Mouse (Mus musculus) left cerebral cortex, postnatal 36 days (tissue): Measurements from ENCODE around the gene Fopnl. TPM values are rescaled to one million over a fixed set of nuclear protein-coding genes. Genes with fewer than 3 reads are reported as not detected.

ENCODE experiments used
- DNase-seq, 2 experiments: peaks; one replicate each; pipeline ENCODE4 v3.0.0; 2021 to 2022; ENCODE audit warnings: low spot score in 2 of 2, mixed read lengths in 1 of 2
- intact Hi-C: fragments of 180-260 bp; cut with DNase I; formaldehyde crosslinking; loops from one replicate; pipeline ENCODE4 v1.15.1; 2025
- total RNA-seq, 2 experiments: library from RNA; stranded (reverse); gene quantifications; 2 replicates each; pipeline ENCODE4 v1.2.3; 2021

The Fopnl gene
- total RNA-seq, 2 experiments from 2014 or later = 51.6 to 54.0 TPM

- intact Hi-C loops = no loop called here
- no peak for DNase-seq
Observed at GRCm38 (mm10) chr16:14309833-14310232, 7.4 kb downstream of the Fopnl start.

- no peak for DNase-seq
- intact Hi-C loops = no loop called here
Observed at GRCm38 (mm10) chr16:14308245-14309073, 8.7 kb downstream of the Fopnl start.

DNA sequence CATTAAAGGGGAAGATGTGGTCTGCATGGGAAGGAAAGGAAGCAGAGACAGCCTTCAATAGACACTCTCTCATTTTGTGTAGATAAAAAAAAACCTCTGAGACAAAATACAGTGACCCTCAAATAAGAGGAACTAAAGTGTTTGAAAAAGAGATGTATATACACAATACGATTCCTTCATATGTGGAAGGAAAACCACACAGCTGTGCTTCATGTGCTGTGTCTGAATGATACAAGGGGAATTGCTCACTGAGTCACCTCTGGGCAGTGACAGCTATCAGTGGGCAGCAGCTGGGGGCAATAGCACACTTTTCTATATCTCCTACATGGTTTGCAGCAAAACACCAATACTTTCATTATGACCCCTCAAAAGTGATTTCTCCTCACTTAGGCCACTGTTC is 9.8 kb downstream of the Fopnl start:
- intact Hi-C loops = no loop called here
- no peak for DNase-seq

DNA sequence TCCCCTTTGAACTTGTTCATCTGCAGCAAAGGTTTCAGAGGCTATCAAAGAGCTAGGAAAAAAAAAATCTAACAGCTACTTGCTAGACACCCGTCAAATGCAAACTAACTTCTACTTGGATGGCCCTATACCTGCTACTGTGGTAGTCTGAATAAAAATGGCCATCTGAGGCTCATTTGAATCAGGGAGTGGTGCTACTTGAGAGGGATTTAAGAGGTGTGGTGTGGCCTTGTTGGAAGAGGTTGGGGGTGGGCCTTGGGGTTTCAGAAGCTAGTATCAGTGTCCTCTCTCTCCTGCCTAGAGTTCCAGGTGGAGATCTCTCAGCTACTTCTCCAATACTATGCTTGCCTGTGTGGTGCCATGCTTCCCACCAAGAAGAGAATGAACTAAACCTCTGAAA is 10.8 kb downstream of the Fopnl start:
- intact Hi-C loops = no loop called here

GRCm38 (mm10) chr16:14304791-14305190 is 12.4 kb downstream of the Fopnl start:
- DNase-seq = no peak
- intact Hi-C loops = no loop called here

More for the DNA sequence above, 10.8 kb downstream of the Fopnl start:
- DNase-seq = no peak

DNA sequence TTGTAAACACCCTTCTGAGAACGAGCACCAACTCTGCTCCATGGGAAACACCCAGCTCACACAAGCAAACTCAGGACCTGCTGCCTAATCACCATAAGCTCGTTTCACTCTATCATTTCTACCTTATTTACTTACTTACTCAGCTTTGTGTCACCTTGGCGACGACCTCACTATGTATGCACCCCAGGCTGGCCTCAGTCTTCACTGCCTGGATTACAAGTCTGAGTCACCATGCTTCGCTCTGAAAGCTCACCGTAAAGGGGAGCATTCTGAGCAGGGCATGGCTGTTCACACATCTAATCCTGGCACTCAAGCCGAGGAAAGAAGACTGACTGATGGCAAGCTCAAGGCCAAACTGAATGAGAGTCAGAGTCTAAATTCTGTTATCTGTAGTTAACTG is 13.5 kb downstream of the Fopnl start:
- intact Hi-C loops = no loop called here
- no peak for DNase-seq

DNA sequence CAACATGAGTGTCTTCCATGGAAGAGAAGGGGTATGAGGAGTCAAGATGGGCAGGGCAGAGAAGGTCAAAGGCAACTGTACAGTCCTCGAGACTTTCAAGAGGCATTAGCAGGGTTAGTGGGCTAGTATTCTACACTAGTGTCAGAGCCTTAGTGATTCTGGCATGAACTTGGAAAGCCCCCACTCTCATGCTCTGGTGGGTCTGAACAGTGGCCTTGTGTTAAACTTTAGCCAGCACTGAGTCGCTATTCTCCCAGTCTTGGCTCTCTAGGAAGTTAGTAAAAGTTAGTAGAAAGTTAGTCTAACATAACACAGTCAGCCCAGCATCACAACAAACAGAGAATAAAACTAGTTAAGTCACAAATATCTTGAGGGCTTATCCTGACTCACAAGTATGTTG is 14.1 kb downstream of the Fopnl start:
- intact Hi-C loops = no loop called here
- DNase-seq = no peak

- intact Hi-C loops = no loop called here
- DNase-seq = no peak
Observed at GRCm38 (mm10) chr16:14298461-14298860, 18.7 kb downstream of the Fopnl start.

- DNase-seq = no peak
- intact Hi-C loops = no loop called here
Observed at GRCm38 (mm10) chr16:14297746-14298145, 19.5 kb downstream of the Fopnl start.

GRCm38 (mm10) chr16:14297137-14297536 is 20.1 kb downstream of the Fopnl start:
- no peak for DNase-seq
- intact Hi-C loops = no loop called here

DNA sequence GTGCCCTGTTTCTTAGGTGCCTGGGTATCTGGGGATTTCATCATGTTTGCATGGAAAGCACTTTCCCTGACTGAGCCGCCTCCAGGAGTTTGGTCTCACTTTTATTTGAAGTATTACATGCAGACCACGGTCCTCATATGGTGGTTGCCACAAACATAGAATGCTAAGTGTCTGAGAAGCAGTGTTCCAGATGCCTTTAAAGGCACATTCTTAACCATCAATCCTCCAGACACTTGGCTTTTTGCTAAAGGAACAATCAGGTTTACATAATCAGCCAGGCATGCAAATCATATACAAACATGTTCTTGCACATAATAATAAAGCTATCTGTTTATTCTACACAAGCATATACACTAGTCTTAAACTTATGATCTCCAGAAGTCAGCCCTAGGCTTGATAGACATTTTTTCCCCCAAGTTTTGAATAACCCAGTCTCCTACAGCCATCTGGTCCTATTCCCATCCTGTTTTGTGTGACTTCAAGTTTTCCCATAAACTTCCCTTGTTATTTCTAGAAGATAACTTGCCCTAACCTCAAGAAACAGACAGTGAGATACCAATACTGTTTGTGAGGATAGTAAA is 20.6 kb downstream of the Fopnl start:
- DNase-seq = no peak
- intact Hi-C loops = no loop called here

DNA sequence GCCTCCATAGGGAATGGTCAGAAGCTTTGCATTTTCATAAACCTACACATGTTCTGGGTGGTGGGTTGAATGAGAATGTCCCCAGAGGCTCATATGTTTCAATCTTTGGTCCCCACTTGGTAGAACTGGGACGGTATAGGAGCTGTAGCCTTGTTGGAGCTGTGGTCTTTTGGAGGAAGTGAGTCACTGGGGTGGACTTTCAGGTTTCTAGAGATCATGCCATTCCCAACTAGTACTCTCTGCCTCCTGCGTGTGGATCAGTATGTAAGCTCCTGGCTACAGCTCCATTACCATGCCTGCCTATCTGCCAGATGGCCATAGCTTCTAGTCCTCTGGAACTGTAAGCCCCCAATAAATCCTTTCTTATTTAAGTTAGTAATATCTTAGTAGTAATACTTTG is 21.9 kb downstream of the Fopnl start:
- no peak for DNase-seq
- intact Hi-C loops = no loop called here

DNA sequence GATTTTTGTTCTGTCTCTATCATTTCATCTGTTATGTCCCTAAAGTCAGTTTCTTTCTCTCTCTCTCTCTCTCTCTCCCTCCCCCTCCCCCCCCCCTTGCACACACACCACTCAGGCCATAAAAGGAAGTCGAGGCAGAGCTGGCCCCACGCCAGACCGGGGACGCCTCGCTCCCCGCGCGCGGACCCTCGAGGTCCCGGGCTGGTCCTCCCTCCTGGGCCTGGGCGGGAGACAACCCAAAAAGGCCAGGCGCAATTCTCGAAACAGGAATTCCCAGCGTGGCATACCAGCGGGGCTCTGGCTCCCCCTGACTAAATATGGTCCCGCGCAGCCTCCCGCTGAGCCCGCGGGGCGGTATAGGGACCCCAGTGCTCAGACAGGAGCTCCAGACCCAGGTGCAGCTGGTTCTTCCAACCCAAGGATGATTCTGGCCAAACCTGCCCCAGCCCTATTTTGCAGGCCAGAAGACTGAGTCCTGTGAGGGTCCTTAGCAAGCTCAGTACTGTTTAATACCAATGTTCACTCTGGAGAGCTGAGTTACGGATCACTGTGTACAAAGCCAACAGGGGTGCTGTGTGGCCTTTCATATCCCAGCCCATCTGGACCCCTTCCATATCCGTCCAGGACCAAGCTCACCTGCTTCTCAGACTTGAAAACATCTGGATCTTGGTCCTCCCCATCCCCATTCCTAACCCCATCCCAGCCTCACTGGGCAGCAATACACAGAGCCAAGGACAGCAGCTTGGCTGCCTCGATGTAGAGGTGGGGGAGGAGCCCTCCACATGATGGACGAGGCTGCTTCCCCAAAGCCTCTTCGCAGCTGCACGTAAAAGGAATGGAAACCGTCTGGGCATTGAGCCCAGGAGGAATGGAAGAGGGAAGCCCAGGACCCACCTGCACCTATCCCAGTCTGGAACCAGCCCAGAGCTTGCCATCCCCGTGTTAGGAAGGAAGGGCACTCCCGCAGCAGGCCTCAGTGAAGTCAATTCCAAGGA is 24.7 kb downstream of the Fopnl start:
- intact Hi-C loops = no loop called here
- DNase-seq = no peak

- intact Hi-C loops = no loop called here
- no peak for DNase-seq
Observed at GRCm38 (mm10) chr16:14291223-14291622, 26.0 kb downstream of the Fopnl start, which contains the start of gene Myh11. Myh11 (minus strand) TSS chr16:14291372.

DNA sequence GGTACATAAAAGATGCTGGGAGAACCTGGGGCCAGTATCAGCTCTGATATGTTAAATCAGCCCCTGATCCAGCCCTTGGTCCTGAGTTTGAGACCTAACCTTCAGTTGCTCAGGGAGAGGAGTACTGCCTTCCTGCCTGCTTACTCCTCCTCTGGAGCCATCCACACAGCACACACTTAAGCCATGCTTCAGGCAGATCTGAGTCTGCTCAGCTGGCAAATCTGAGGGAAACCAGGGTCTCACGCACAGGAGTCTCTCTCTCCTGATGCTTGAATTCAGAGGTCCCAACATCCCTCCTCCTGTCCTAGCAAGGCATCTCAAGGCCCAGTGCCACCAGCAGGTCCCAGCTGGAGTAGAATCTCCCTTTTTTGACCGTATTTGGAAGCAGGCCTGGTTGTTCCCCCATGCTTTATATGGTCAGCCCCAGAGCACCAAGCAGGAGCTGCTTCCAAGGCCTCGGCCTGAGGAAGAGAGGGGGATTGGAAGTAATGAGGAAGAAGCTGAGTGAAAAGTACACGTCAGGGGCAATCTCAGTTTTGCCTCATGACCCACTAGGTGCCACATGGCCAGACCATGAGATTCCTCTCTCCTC is 44.7 kb downstream of the Fopnl start:
- DNase-seq = no peak
- intact Hi-C loops = no loop called here

DNA sequence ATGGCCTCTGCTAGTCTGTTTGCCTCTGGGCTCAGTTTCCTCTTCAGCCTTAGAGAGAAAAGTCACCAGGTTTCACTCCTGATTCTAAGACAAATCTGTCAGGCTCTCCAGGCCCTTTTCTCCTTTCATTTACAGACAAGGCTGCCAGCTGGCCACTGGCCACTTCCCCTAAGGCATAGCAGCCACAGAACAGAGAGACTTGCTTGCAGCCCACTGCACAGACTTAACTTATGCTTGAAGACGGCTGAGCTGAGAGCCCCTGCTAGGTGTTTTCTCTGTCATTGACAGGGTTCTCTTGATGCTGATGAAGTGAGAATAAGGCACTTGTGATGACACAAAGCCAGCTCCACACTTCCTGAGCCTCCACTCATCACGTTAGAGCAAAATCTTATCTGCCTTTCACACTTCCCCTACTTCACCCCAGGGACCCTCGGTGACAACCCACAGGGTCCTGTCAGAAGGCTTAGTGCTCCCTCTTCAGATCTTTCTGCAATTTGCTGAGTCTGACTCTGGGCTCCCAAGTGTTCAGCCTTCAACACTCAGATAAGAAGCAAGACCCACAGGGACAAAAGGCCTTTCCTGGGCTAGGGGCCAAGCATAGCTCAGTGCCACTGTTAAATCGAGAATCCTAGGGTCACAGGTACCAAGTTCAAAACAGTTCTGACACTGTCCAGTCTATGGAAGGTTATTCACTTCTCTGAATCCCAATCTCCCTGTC is 51.8 kb downstream of the Fopnl start:
- DNase-seq = no peak
- intact Hi-C loops = no loop called here

DNA sequence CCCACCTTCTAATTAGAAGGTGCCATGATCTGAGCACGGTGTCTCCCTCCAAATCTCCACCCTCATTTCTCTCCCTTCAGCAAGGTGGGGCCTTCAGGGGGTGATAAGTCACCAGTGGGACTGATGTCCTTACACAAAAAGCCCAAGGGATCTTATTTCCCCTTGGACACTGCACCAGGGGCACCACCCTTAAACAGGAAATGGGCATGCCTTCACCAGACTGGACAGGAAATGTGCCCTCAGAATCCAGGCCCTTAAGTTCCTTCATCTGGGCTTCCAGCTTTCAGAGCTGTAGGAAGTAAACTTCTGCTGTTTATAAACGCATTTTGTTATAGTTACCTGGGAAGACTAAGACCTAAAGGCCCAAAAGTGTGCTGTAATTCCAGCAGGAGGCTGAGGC is 52.7 kb downstream of the Fopnl start:
- no peak for DNase-seq
- intact Hi-C loops = no loop called here

DNA sequence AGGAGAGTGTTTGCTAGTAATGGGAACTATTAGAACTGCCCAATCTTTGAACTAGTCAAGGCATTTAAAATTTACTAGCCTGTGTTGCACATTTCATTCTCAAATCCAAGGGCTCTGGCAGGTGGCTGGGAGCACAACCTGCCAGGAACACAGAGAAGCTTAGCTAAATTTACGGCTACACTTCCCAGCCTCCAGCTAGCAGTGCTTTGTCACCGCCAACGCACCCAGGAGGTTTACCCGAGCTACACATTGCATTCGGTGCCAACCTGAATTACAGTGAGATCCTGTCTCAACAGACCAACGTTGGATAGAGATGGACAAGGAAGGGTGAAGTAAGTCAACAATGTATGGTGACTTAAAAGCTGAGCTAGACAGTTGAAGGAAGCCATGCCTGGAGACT is 54.0 kb downstream of the Fopnl start:
- no peak for DNase-seq
- intact Hi-C loops = no loop called here

- DNase-seq = no peak
- intact Hi-C loops = no loop called here
Observed at GRCm38 (mm10) chr16:14262410-14262809, 54.8 kb downstream of the Fopnl start.
